Mouse (Mus musculus): ENCODE results near the gene Gm10647.
"Not testable (repeated sequence)": the region's sequence is repeated elsewhere in the genome, so short reads cannot be mapped to it uniquely, and the experiment has no call there.

Gm10647 gene

GRCm38 (mm10) chr9:66796739-66797138, at the start of gene Gm10647:
Gene Gm10647, plus strand, starts transcription at chr9:66797039.
- no peak for DNase-seq

- DNase-seq, result no peak
Observed at GRCm38 (mm10) chr9:66748390-66748789, 48.4 kb upstream of the Gm10647 start.

GRCm38 (mm10) chr9:66752849-66753248, 44.0 kb upstream of the Gm10647 start:
- DNase-seq, result no peak

GRCm38 (mm10) chr9:66760991-66761390, 35.8 kb upstream of the Gm10647 start:
- peak; percentile 44 for DNase-seq

- DNase-seq, result peak; percentile 26
Observed at GRCm38 (mm10) chr9:66768721-66769120, 28.1 kb upstream of the Gm10647 start.

- DNase-seq, result peak; percentile 83
Observed at GRCm38 (mm10) chr9:66769275-66769674, 27.6 kb upstream of the Gm10647 start.

- peak; percentile 34 for DNase-seq
Observed at GRCm38 (mm10) chr9:66770701-66771100, 26.1 kb upstream of the Gm10647 start.

- not testable (repeated sequence) for DNase-seq
Observed at GRCm38 (mm10) chr9:66784552-66784951, 12.3 kb upstream of the Gm10647 start.

- no peak for DNase-seq
Observed at GRCm38 (mm10) chr9:66787821-66788220, 9.0 kb upstream of the Gm10647 start.

- no peak for DNase-seq
Observed at GRCm38 (mm10) chr9:66794629-66795463, 2.0 kb upstream of the Gm10647 start.

- DNase-seq, result peak; percentile 98
Observed at GRCm38 (mm10) chr9:66795464-66796324, 1.1 kb upstream of the Gm10647 start, which contains the start of gene Aph1b. Gene Aph1b, minus strand, starts transcription at chr9:66795490.

GRCm38 (mm10) chr9:66801947-66802346, 5.1 kb downstream of the Gm10647 start:
- no peak for DNase-seq

GRCm38 (mm10) chr9:66805951-66806350, 9.1 kb downstream of the Gm10647 start:
- not testable (repeated sequence) for DNase-seq

- DNase-seq, result no peak
Observed at GRCm38 (mm10) chr9:66813392-66813791, 16.6 kb downstream of the Gm10647 start.

GRCm38 (mm10) chr9:66820996-66821395, 24.2 kb downstream of the Gm10647 start:
- DNase-seq, result no peak

GRCm38 (mm10) chr9:66822255-66822654, 25.4 kb downstream of the Gm10647 start:
- not testable (repeated sequence) for DNase-seq

GRCm38 (mm10) chr9:66825990-66826389, 29.2 kb downstream of the Gm10647 start:
- no peak for DNase-seq

GRCm38 (mm10) chr9:66832366-66832908, 35.6 kb downstream of the Gm10647 start:
- DNase-seq, result no peak

GRCm38 (mm10) chr9:66833851-66834250, 37.0 kb downstream of the Gm10647 start:
- DNase-seq, result peak; percentile 66

GRCm38 (mm10) chr9:66834318-66835096, 37.7 kb downstream of the Gm10647 start, which contains the start of gene Aph1c:
Gene Aph1c, minus strand, starts transcription at chr9:66834726.
- peak; percentile 100 for DNase-seq

- DNase-seq, result no peak
Observed at GRCm38 (mm10) chr9:66835097-66835480, 38.2 kb downstream of the Gm10647 start.

- DNase-seq, result no peak
Observed at GRCm38 (mm10) chr9:66846822-66847221, 50.0 kb downstream of the Gm10647 start.

Data from kidney, adult 18-20 months (tissue).